Mouse (Mus musculus) NIH3T3 (cell line): ENCODE data around the gene Ddr1.

Experiments
- DNase-seq: peaks from one replicate; pipeline ENCODE4 v3.0.0-alpha.2; 2012; ENCODE audit warnings: low read depth

Gene Ddr1

GRCm38 (mm10) chr17:35721676-35722075 lies 17.3 kb upstream of the Ddr1 start:
- no peak for DNase-seq

GRCm38 (mm10) chr17:35720340-35720727 lies 15.9 kb upstream of the Ddr1 start:
- peak; percentile 88 for DNase-seq

GRCm38 (mm10) chr17:35719616-35720339 lies 15.4 kb upstream of the Ddr1 start:
- no peak for DNase-seq

GRCm38 (mm10) chr17:35717080-35717479 lies 12.7 kb upstream of the Ddr1 start:
- DNase-seq: no peak

- DNase-seq: no peak
Measured at GRCm38 (mm10) chr17:35716114-35716513, 11.7 kb upstream of the Ddr1 start.

- peak; percentile 51 for DNase-seq
Measured at GRCm38 (mm10) chr17:35710705-35711347, 6.4 kb upstream of the Ddr1 start.

GRCm38 (mm10) chr17:35708611-35709010 lies 4.2 kb upstream of the Ddr1 start:
- no peak for DNase-seq

GRCm38 (mm10) chr17:35707929-35708328 lies 3.5 kb upstream of the Ddr1 start:
- peak; percentile 73 for DNase-seq

GRCm38 (mm10) chr17:35705836-35706235 lies 1.4 kb upstream of the Ddr1 start:
- peak; percentile 77 for DNase-seq

GRCm38 (mm10) chr17:35703751-35704271 lies 610 bp downstream of the Ddr1 start:
- no peak for DNase-seq

- no peak for DNase-seq
Measured at GRCm38 (mm10) chr17:35703065-35703464, 1.4 kb downstream of the Ddr1 start.

GRCm38 (mm10) chr17:35702605-35703004 lies 1.8 kb downstream of the Ddr1 start:
- no peak for DNase-seq

- peak; percentile 78 for DNase-seq
Measured at GRCm38 (mm10) chr17:35701978-35702461, 2.4 kb downstream of the Ddr1 start.

GRCm38 (mm10) chr17:35701203-35701977 lies 3.0 kb downstream of the Ddr1 start:
- DNase-seq: peak; percentile 81

- DNase-seq: peak; percentile 92
Measured at GRCm38 (mm10) chr17:35700371-35700961, 4.0 kb downstream of the Ddr1 start.

GRCm38 (mm10) chr17:35699919-35700318 lies 4.5 kb downstream of the Ddr1 start:
- peak; percentile 91 for DNase-seq

- DNase-seq: no peak
Measured at GRCm38 (mm10) chr17:35698501-35698883, 5.9 kb downstream of the Ddr1 start.

- DNase-seq: peak; percentile 82
Measured at GRCm38 (mm10) chr17:35697759-35698500, 6.5 kb downstream of the Ddr1 start.

GRCm38 (mm10) chr17:35697429-35697758 lies 7.0 kb downstream of the Ddr1 start:
- no peak for DNase-seq

- peak; percentile 85 for DNase-seq
Measured at GRCm38 (mm10) chr17:35696691-35697090, 7.7 kb downstream of the Ddr1 start.

- DNase-seq: peak; percentile 73
Measured at GRCm38 (mm10) chr17:35695289-35695688, 9.1 kb downstream of the Ddr1 start.
